Mouse (Mus musculus) 3134 (cell line): ENCODE results near the gene Trim69.

ENCODE experiments used
- DNase-seq: peaks from one replicate; pipeline ENCODE4 v3.0.0-alpha.2; 2011; ENCODE audit warnings: low spot score; ENCODE audit not compliant: insufficient read length; ENCODE audit errors: extremely low read depth

Trim69 gene

GRCm38 (mm10) chr2:122160680-122161079 lies at the start of gene Trim69:
Gene Trim69, plus strand, starts transcription at chr2:122160700.
- peak; percentile 52 for DNase-seq

DNA sequence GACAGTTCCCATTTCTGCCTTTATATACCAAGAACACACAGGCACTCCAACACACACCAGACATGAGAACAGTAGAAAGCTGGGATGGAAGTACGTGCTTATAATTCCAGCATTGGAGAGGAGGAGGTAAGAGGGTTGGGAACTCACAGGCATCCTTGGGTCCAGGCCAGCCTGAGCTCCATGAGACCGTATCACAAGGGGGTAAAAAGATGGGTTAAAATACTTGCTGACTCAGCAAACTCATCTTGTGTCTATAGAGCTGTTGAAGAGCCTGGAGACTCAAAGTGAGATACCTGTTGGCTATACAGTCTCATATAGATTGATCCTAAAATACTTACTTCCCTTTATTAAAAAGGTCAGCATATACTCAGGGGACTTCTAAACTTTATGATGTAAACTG lies 43.6 kb upstream of the Trim69 start:
- DNase-seq, result no peak

GRCm38 (mm10) chr2:122117961-122118958 lies 42.2 kb upstream of the Trim69 start, which contains the start of gene Spg11:
Gene Spg11, minus strand, starts transcription at chr2:122118386.
- DNase-seq, result peak; percentile 95

GRCm38 (mm10) chr2:122125680-122126572 lies 34.6 kb upstream of the Trim69 start:
- no peak for DNase-seq

DNA sequence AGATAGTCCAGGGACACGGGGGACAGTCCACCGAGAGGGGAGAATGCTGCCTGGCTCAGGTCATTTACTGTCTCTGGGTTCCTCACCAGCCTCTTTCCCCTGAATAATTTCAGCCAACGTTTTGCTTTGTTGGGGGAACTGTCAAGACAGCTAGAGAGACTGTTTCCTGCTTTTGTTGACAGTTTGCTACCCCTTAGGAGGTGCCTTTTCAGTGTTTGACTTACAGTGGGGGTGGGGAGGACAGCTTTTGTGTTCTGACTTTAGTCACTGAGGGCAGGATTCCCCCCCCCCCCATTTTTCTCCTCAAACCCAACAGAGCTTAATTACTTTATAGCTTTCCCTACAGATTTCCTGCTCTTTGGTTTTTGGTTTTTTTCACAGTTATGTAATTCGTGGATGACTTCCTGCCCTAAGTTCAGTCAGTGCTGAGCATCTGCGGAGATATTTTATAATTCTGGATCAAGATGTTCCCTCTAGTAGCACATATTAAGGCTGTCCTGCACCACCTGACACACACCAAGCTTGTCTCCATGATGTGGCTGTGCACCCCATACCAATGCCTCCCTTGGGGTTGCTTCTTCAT lies 33.6 kb upstream of the Trim69 start:
- no peak for DNase-seq

- peak; percentile 30 for DNase-seq
These were observed 32.9 kb upstream of the Trim69 start for GRCm38 (mm10) chr2:122127635-122128034.

DNA sequence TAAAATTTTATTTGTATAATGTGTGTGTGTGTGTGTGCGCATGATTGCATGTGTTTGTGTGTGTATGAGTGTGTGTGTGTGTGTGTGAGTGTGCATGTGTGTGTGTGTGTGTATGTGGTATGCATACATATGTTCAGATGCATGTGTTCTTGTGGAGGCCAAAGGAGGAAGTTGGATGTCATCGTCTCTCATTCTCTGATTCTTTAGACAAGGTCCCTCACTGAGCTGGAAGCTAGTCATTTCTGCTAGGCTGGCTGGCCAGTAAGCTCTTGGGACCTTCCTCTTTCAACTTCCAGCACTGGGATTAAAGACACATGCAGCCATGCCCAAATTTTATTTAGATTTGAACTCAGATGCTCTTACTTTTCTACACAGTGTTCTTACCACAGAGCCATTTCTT lies 28.4 kb upstream of the Trim69 start:
- DNase-seq, result no peak

- no peak for DNase-seq
These were observed 27.9 kb upstream of the Trim69 start for GRCm38 (mm10) chr2:122132618-122133017.

DNA sequence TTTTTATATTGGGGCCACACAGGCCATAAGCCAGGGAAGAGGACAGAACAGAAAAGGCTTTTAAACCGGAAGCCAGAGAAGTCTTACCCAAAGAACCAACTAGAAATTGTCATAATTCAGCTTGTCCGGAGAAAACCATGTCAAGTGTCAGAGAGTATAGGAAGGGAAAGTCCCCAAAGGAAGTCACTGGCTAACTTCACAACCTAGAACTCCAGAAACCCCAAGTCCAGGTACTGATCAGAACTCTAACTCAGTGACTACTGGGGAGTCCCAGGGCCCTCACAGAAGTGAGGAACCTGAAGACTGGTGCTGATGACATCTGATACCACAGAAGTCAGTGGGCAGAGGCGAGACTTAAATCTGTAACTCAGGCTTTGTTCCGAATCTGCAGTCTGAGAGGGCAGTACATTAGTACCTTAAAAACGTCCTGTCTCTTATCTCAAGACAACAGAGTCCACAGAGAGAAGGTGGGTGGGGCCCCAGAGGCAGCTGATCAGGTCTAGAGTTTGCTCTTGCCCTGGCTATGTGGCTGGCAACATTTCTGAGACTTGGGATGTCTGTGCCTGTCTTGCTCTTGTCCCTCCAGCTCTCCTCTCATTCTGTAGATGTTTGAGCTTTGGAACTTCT lies 22.5 kb upstream of the Trim69 start:
- no peak for DNase-seq

- DNase-seq, result no peak
These were observed 19.7 kb upstream of the Trim69 start for GRCm38 (mm10) chr2:122140815-122141214.

DNA sequence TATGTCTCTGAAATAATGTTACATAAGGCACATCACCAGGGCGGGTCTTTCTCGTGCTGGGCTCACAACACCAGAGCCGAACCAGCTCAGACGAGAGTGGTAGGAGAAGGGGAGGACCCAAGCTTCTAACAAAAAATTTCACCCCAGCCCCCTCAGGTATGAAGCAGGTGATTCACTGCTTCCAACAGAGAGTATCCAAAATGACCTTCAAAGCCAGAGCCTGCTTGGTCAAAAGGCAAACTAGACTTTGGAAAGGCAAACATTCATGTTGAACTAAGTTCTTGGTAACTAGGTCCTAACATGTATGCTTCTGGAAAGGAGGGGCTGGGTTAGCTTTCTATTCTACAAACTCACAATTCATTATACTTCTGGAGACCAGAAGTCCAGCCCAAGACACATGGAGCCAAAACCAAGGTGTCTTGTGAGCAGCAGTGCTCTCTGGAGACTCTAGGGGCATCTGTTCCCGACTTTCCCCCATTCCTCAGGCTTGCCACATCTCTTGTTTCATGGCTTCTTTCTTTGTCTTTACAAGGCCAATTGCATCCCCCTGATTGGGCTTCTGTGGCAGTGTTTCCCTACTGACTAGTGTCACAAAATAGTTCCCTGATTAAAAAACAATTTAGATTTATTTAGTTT lies 19.1 kb upstream of the Trim69 start:
- DNase-seq, result no peak

DNA sequence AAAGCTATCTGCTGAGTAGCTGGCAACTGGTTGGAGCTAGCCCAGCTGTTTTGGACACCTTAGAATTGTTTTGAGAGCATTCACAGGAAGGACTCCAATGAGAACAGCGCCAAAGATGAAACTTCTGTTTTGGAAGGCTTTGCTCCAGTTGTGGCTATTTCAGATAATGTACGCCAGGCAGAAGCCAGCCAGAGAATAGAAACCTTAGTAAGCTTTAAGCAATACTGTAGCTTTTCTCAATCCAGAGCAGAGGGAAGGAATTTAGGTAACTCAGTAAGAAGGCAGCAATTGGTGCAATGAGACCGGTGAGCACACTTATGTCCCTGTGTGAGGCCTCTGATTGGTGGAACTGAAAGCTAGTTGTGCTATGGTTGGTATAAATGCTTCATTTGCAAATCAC lies 17.4 kb upstream of the Trim69 start:
- no peak for DNase-seq

DNA sequence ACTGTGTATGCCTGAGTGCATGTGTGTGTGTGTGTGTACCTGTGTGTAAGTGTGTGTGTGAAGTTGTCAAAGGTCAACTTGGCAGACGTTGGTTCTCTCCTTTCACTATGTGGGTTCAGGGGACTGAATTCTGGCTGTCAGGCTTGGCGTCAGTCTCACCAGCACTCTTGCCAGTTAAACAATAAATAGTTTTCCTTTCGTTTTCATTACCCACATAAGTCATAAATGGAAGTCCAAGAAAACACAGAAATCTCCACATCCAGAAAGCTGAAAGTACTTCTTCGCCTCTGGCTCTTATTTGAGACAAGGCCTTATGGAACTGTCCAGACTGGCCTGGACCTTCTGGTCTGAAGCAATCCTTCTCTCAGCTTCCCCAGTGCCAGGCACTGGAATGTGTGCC lies 14.7 kb upstream of the Trim69 start:
- peak; percentile 32 for DNase-seq

DNA sequence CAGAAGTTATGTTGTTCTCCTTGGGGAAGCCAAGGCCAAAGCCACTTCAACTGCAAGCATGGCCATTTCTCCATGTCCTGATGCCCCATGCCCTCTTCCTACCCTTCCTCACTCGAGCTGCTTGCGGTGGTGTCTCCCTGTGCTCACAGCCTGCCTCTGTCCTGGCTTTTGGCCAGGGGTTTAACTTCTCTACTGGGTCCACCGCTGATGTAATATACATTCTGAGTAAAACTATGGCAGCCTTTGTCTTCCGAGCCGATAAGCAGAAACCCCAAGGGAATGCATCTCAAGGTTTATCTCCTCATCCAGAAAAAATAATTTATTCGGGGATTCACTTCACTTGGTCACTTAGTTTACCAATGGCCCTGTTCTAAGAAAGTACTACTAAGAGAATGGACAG lies 13.8 kb upstream of the Trim69 start:
- peak; percentile 32 for DNase-seq

DNA sequence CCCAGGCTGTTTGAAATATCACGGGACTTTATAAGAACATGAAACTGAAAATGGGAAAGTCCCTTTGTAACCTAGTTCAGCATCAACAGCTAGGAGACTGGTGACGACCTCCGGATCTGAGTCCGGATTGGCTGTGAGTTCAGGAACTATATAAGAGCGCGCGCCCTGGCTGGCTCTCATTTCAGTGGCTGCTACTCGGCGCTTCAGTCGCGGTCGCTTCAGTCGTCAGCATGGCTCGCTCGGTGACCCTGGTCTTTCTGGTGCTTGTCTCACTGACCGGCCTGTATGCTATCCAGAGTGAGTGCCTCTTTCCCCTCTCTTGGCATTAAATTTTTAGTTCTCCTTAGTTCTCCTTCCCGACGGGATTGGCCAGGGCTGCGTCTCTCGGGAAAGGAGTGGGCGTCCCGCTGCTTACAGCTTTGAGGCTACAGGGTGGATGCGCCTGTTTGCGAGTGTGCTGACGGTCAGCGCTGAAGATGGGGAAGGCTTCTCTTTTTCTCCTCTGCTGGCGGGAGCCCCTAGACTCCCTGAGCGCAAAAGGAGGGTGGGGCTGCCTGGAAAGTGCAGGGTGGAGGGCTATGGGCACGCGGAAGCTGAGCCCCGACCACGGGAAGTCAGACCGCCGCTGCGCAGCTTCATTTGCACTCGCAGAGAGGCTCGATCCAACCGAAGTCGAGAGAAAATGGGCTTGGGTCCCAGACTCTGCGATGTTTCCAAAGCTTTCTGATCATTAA lies 12.8 kb upstream of the Trim69 start, which contains the start of gene B2m:
Gene B2m, plus strand, starts transcription at position 179 of the 734 bp plus-strand sequence.
- peak; percentile 88 for DNase-seq

- peak; percentile 49 for DNase-seq
These were observed 12.1 kb upstream of the Trim69 start for GRCm38 (mm10) chr2:122148242-122148917.

GRCm38 (mm10) chr2:122149316-122149715 lies 11.2 kb upstream of the Trim69 start:
- DNase-seq, result no peak

DNA sequence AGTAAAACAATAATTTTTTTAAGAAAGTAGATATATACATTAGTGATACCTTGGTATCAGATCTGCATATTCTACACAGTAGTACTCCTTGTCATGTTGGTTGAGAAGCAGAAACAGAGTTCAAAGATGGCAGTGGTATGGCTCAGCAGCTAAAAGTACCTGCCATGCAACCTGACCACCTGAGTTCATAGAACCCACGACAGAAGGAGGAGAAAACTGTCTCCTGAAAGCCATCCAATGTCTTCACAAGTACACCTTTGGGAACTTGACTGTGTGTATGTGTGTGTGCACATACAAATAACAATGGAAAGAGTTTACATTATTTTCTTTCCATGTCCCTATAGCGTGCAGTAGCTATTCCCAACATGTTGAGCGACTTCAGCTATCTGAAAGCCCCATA lies 10.8 kb upstream of the Trim69 start:
- DNase-seq, result no peak

- no peak for DNase-seq
These were observed 9.3 kb upstream of the Trim69 start for GRCm38 (mm10) chr2:122151221-122151620.
